Mouse (Mus musculus) kidney, adult 10 weeks (tissue): ENCODE data around the gene Olfr193. TPM values are rescaled to one million over a fixed set of nuclear protein-coding genes. Genes with fewer than 3 reads are reported as not detected.

Source experiments
- polyA plus RNA-seq: library from polyadenylated mRNA; stranded (reverse); fragments of 350-450 nt; fragmentation: Illumina TruSeq; extraction: RNeasy Lipid Tissue Mini Kit (QIAGEN cat#74804); gene quantifications from one replicate; pipeline ENCODE4 v1.2.3, GENCODE M21; 2014; ENCODE audit warnings: low read depth, low replicate concordance

The Olfr193 gene
- not detected for polyA plus RNA-seq

DNA sequence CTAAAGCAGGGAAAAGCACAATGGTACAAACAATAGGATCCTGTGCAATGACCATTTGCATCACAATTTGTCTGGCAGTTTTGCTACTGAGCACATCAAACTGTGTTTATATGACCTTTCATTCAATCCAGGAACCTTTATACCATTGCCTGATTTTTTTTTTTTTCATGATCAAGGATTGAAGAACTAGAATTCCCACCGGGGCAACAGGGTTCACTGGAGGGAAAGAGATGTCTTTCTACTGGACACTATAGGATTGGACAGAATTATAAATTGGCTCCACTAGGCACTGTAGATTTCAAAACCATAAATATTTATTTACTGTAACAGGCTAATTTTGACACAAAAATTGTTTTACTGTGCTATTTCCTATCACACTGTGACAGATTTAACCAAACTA lies at the start of gene Olfr193:
Olfr193 (minus strand) TSS at position 101 of the 400 bp plus-strand sequence.

DNA sequence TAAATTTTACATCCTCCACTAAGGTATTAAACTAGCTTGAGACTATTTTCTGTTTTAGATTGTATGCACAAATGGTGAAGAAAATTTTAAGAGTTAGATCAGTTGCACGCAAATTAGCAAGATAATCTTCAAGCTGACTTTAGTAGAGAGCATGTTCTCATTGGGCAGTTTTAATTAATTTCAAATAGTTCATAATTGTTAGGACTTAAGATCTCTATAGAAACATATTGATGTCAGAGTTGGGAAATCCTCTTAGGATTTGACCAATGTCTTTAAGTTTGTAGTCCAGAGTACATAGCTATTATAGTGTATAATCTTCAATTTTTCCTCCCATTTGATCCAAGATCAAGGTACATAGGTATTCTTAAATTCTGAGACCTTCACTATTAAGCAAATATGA lies 35.1 kb upstream of the Olfr193 start, which contains the start of gene Olfr195:
Olfr195 (plus strand) TSS at position 301 of the 400 bp plus-strand sequence.

DNA sequence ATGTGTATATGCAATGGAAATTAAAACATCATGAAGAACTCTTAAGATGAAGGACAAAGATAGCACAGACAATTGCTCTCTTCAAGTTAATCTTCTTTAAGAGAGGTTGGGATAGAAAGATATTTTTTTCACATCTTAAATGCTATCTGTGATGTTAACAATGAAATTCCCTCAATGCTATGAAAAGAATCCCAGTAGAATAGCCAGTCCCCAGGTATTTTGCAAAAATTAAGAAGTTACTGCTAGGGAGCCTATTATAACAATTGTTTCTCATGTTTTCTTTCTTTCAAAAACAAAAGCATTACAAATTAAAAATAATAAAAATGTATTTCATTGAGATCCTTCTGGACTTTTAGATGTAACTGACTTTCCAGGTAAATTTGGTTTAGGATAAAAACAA lies 9.3 kb upstream of the Olfr193 start, which contains the start of gene Olfr194:
Olfr194 (minus strand) TSS at position 101 of the 400 bp plus-strand sequence.

GRCm38 (mm10) chr16:59089722-59090121 lies 22.0 kb downstream of the Olfr193 start, which contains the start of gene Olfr191:
Gene Olfr191, minus strand, starts transcription at chr16:59089822.

GRCm38 (mm10) chr16:59077905-59078304 lies 33.8 kb downstream of the Olfr193 start, which contains the start of gene Olfr190:
Gene Olfr190, minus strand, starts transcription at chr16:59078005.

Other genes with a start within 250 kb of the Olfr193 start
- not detected for gene Olfr177, start 237.1 kb downstream of the Olfr193 start, polyA plus RNA-seq
- not detected for gene Olfr178, start 219.8 kb downstream of the Olfr193 start, polyA plus RNA-seq
- gene Olfr181, start 183.1 kb downstream of the Olfr193 start, polyA plus RNA-seq: not detected
- not detected for gene Olfr180, start 182.5 kb downstream of the Olfr193 start, polyA plus RNA-seq
- not detected for gene Olfr183, start 116.5 kb downstream of the Olfr193 start, polyA plus RNA-seq
- gene Olfr186, start 81.6 kb downstream of the Olfr193 start, polyA plus RNA-seq: not detected
- not detected for gene Olfr187, start 72.1 kb downstream of the Olfr193 start, polyA plus RNA-seq
- gene Olfr190, start 33.9 kb downstream of the Olfr193 start, polyA plus RNA-seq: not detected
- not detected for gene Olfr191, start 22.1 kb downstream of the Olfr193 start, polyA plus RNA-seq
- gene Olfr194, start 9.2 kb upstream of the Olfr193 start, polyA plus RNA-seq: not detected
- gene Olfr195, start 35.2 kb upstream of the Olfr193 start, polyA plus RNA-seq: 0.49 TPM
- gene Olfr196, start 58.6 kb upstream of the Olfr193 start, polyA plus RNA-seq: not detected
- gene Olfr198, start 91.7 kb upstream of the Olfr193 start, polyA plus RNA-seq: not detected
- not detected for gene Olfr199, start 107.9 kb upstream of the Olfr193 start, polyA plus RNA-seq
- not detected for gene Olfr201, start 160.8 kb upstream of the Olfr193 start, polyA plus RNA-seq
- gene Olfr202, start 174.9 kb upstream of the Olfr193 start, polyA plus RNA-seq: not detected
- not detected for gene Olfr203, start 187.0 kb upstream of the Olfr193 start, polyA plus RNA-seq
- not detected for gene Olfr204, start 206.4 kb upstream of the Olfr193 start, polyA plus RNA-seq
- gene Olfr205, start 219.3 kb upstream of the Olfr193 start, polyA plus RNA-seq: not detected
- not detected for gene Olfr206, start 237.4 kb upstream of the Olfr193 start, polyA plus RNA-seq